Mouse (Mus musculus): ENCODE data around the gene Tspan33.

DNA sequence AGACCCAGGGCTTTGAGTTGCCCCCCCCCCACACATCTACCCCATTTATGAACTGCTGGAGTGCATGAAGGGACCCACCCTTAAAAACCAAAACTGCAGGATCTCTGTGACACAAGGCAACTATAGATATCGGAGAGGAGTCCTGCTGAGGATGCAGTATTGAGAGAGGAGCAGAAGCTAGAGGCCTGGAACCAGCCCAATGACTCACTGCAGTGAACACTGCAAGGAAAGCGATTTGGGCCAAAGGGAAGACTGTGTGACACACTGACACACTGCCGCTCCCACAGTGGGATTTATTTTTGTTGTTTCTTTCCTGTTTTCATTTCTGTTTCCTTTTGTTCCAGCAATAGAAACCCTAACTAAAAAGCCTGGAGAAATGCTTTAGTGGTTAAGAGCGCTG lies 8.1 kb upstream of the Tspan33 start:
- no peak for TF ChIP-seq GATA1 (IDR thresholded peaks at IDR 0.05; ENCODE audit: borderline replicate concordance, low read length)
- TF ChIP-seq FLI1 (IDR thresholded peaks at IDR 0.05; ENCODE audit: low read length) = no peak
